Mouse (Mus musculus) adrenal gland, postnatal 36 days (tissue): ENCODE measurements around the gene Mrpl51. TPM values are rescaled to one million over a fixed set of nuclear protein-coding genes. Genes with fewer than 3 reads are reported as not detected.
"Not testable (repeated sequence)": the region's sequence is repeated elsewhere in the genome, so short reads cannot be mapped to it uniquely, and the experiment has no call there.

Experiments
- DNase-seq, 2 experiments: peaks; one replicate each; pipeline ENCODE4 v3.0.0; 2021; ENCODE audit warnings: mixed read lengths in 1 of 2
- total RNA-seq, 2 experiments: library from RNA; stranded (reverse); gene quantifications; 2 replicates each; pipeline ENCODE4 v1.2.3; 2021

The Mrpl51 gene
- total RNA-seq, 2 experiments from 2014 or later: 176 to 205 TPM

DNA sequence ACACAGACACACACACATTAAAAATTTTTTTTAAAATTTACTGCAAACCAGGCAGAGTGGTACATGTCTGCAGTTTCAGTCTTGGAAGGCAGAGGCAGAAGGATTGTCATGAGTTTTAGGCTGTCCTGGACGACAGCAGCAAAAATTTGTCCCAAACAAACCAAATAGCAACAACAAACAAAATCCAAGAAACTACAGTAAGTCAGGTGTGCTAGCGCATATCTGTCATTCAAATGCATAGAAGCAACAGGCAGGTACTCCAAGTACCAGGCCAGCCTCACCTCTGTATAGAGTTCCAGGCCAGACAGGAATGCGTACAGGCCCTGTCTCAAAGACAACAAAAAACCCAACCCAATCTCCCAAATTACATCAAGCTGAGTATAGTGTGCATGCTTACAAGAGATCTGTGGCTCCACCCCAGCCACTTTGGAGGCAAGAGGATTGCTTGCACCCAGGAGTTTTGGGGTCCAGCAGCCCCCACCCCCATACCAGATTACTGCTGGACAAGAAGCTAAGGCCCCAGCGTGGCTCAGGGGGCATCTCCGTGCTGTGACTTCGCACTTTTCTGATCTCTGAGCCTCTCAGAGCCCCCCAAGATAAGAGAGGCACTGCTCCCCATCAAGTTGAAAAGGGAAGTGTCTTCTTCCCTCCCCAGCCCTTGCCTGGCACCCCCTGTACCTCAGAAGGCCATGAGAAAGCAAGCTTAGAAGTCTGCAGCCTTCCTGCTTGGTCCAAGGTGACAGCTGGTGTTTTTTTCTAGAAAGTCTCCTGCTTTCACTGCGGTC, 31.6 kb upstream of the Mrpl51 start:
- no peak for DNase-seq

DNA sequence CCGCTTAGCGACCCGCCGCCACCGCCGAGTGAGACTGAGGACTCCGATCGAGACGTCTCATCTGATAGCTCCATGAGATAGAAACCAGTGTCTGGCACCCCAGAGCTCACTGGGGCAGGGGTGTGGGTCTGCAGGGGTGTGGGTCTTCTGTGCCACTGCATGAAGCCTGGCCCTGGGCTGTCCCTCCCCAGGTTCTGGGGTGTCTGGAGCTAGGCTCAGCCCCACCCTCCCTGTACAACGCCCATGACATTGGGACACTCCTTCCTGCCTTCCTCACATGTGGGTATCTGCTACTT, 31.1 kb upstream of the Mrpl51 start:
- DNase-seq: no peak

GRCm38 (mm10) chr6:125160854-125161760, 30.5 kb upstream of the Mrpl51 start:
- peak; percentile 82 to 84 for DNase-seq

- DNase-seq: peak; percentile 76 to 81
Observed at GRCm38 (mm10) chr6:125161971-125162370, 29.6 kb upstream of the Mrpl51 start.

DNA sequence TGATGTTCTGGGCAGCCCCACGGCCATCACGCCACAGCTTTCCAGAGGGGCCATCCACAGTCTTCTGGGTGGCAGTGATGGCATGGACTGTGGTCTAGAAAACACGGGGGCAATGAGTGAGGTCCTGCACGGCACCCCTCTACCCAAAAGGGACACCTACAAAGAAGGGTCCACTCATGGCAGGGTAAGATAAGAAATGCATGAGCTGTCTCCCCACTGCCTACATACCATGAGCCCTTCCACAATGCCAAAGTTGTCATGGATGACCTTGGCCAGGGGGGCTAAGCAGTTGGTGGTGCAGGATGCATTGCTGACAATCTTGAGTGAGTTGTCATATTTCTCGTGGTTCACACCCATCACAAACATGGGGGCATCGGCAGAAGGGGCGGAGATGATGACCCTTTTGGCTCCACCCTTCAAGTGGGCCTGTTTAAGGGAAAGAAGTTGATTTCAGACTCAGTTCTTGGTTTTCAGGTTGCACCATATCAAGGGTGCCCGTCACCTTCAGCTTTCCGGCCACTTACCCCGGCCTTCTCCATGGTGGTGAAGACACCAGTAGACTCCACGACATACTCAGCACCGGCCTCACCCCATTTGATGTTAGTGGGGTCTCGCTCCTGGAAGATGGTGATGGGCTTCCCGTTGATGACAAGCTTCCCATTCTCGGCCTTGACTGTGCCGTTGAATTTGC, 28.8 kb upstream of the Mrpl51 start:
- not testable (repeated sequence) for DNase-seq

DNA sequence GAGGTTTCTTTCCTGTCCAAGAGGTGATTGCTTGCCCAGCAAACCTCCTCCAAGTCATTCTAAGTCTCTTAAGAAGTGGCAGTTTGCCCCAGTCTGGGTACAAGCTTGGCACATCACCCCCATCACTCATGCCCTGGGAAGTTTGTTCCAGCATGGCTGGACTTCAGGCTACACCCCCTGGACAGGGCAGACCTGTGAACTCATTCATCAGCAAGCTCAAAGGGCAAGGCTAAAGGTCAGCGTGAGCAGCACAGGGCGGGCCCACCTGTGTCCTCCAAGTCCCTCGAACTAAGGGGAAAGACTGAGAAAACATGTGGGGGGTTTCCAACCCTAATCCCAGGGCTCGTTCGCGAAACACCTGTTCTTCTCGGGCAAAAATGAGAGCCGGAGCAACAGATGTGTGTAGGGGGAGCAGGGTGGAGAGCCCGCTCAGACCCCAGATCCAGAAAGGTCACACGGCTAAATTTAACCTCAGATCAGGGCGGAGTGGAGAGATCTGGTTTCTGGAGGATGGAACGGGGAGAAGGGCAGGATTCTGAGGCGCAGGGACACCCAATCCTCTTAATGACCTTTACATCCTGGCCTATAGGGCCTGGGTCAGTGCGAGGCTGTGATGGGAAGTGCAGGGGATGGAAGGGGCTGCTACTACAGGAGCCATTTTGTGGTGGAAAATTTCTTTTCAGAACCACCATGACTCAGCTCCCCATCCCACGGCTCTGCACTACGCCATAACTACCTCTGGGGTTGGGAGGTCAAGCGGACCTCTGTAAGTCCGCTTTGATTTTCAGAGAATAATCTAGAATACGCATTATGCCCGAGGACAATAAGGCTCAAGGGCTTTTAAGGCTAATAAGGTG, 27.6 kb upstream of the Mrpl51 start:
- peak; percentile 32 to 52 for DNase-seq

DNA sequence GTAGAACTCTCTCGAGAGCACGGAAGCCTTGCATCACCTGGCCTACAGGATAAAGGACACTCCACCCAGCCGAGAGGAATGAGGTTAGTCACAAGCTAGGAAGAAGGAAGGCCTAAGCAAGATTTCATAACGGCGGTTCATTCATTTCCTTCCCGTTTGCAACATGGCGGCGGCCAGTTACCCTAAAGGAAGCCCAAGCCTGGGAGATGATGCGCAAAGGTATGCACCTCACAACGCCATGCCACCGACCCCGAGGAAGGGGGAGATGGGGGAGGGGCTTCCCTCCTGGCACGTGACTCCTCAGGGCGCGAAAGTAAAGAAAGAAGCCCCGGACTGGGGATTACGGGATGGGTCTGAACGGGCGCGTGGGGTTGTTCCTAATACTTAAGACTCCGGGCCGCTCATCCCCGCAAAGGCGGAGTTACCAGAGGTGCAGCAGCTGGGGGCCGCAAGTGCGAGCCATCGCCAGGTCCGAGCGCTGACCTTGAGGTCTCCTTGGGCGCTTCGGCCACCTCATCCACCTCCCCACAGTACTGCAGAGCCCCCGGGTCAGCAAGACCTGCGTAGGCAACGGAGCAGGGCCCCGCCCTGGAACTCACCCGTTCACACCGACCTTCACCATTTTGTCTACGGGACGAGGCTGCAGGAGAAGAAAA, 26.8 kb upstream of the Mrpl51 start:
- peak; percentile 56 to 65 for DNase-seq

- peak; percentile 96 to 97 for DNase-seq
Observed at GRCm38 (mm10) chr6:125165328-125165891, 26.2 kb upstream of the Mrpl51 start.

DNA sequence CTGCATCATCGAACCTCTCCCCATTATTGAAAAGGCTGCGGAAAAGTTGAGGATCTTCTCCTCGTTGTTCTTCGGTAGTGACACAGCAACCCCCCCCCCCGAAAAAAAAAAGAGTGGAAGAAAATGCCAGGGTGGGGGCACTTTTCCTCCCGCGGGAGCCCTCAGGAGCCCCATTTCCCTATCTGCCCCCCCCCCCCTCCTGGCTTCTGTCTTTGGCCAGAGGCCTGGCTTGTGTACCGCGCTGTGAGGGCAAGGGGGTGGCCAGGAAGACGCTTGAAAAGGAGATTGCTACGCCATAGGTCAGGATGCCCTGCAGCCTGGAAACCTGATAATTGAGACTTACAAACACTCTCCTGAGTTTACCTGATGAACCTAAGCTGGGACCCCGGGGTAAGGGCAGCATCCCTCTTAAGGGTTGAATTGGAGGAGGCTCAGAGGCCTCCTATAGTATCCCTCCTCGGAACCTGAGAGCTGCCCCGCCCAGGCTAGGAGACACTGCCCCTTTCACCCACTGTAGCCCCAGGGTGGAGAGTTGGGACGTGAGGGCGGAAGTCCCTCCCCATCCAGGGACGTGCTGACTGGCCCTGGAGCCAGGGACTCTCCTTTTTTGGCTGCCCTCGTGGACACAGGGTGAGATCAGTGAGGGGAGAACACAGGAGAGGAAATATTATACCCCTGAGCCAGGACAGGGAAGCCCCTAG, 25.4 kb upstream of the Mrpl51 start, which contains the start of gene Gapdh:
Gapdh (minus strand) TSS at position 417 of the 701 bp plus-strand sequence.
- DNase-seq: peak; percentile 91 to 93

DNA sequence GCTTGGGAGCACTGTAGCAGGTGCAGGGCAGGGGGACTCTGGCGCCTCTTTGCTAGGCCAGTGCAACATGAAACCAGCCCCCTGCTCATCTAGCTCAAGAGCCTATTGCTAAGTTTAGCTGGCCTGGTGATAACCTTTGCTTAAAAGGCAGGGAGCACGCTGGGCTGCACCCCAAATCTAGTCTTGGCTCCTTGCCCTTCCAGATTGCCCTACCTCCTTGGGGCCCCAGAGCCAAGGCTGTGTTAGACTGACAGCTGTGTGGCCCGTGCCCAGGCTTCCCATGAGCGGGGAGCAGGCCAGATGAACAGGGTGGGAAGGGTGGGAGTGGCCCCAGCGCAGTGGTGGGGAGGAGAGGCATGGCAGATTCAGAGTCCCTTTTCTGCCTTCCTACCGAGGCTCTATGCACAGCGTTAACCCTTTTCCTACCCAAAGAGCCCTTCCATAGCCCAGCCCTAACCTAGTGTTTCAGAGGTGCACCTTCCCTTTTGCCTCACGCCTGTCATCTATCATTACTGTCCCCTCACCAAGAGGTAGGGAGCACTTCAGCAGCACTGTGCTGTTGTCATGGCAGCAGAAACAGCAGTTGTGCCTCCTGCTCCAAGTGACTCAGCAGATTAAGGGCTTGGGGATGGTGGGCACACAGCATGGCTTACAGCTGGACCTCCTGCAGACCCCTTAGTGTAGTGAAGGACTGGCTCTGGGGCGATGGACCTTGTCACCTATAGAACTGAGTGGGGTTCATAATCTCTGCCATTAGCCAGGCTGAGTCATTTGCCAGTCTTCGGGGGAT, 24.5 kb upstream of the Mrpl51 start:
- DNase-seq: peak; percentile 49 to 74

GRCm38 (mm10) chr6:125168086-125168485, 23.5 kb upstream of the Mrpl51 start:
- DNase-seq: no peak

DNA sequence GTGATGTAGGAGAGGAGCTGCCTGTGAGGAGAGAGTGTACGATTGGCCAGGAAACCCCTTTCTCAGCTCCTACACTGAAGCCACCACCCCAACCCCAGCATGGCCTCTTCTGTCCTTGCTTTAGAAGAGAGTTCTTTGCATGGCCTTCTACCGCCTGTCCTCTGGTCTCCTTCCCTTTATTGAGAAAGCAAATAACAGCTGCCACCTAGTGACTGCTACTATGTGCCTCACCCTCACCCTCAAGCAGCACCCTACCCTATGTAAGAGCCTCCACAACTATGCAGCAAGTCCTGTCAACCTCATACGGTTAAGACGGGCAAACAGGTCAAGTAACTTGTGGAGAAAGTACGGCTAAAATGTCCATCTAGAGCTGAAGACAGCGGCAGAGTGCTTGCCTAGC, 21.4 kb upstream of the Mrpl51 start:
- no peak for DNase-seq

- DNase-seq: peak; percentile 25 to 54
Observed at GRCm38 (mm10) chr6:125172474-125172873, 19.1 kb upstream of the Mrpl51 start.

- peak; percentile 78 to 84 for DNase-seq
Observed at GRCm38 (mm10) chr6:125173256-125173655, 18.3 kb upstream of the Mrpl51 start.

DNA sequence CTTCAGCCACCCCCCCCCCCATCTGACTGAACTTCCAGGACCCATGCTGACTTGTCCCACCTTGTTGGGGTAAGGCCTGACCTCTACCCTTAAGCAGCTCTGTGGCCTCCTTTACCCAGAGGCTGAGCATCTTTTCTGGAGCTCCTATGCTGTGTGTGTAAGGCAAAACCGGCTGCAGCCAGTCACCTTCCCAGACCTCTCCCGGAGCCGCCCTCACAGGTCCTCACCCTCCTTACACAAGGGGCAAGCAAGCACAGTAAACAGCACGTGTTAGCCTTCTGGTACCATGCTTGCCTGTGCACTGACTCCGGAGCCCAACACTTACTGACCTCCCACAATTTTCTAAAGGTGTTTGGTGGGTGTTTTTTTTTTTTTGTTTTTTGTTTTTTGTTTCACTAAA, 16.1 kb upstream of the Mrpl51 start:
- DNase-seq: no peak

DNA sequence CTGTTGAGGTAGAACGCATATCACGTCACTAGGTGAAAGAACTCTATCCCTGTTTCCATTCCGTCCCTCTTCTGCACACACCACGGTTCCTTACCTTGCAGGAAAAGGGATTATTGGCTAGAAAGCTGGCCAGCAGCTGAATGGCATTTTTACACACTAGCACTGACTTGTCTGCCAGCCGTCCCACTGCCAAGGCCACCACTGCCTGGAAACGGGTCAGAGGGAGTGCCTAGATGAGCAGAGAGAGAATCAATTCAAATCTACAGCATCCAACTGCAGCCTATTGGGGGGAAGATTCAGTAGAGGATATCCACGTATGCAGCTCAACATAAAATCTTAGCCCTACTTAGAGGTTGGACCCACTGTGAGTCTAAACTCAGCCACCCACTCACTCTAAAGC, 12.0 kb upstream of the Mrpl51 start:
- DNase-seq: peak; percentile 71 to 78

DNA sequence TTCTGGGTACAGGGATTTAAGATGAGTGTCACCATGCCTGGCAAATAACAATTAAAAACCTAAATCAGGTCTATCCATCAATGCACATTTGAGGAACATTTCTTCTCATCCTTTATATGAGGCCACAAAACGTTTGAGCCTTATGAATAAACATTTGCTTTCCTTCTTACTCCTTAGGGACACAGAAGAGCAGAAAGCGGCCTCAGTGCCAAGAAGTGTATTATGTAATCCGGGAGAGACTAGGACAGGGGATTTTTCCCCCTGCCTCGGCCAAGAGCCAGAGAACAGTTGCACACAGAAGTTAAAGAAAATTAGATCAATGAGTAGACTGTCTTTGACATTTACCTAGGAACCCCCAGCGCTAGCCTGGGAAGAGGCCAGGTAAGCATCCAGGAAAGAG, 9.5 kb upstream of the Mrpl51 start:
- no peak for DNase-seq

DNA sequence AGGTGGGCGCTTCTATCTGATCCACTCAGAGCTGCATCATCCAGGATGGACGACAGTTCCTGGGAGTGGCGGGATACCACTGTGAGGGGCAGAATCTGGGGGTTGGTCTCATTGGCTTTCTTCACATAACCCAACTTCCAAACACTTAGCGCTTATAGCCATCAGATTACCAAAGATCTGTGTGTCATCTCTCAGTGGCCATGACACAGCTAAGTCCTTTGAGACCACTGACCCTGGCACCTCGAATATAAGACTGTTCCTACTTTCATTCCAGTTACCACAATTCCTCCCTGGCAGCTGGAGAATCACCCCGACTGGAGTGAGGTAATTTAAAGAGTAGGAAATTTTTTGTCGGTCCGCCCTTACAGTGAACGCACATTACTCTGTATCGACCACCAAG, 5.4 kb upstream of the Mrpl51 start:
- no peak for DNase-seq

- no peak for DNase-seq
Observed at GRCm38 (mm10) chr6:125190816-125191215, 785 bp upstream of the Mrpl51 start.
